Mouse (Mus musculus) heart, postnatal 25 days (tissue): ENCODE results near the gene Hdac9. TPM values are rescaled to one million over a fixed set of nuclear protein-coding genes. Genes with fewer than 3 reads are reported as not detected.
"Not testable (repeated sequence)": the region's sequence is repeated elsewhere in the genome, so short reads cannot be mapped to it uniquely, and the experiment has no call there.

Source experiments
- DNase-seq: peaks from one replicate; pipeline ENCODE4 v3.0.0; 2022; ENCODE audit warnings: low spot score
- intact Hi-C: fragments of 180-260 bp; cut with DNase I; formaldehyde crosslinking; loops from one replicate; pipeline ENCODE4 v1.15.1; 2025
- total RNA-seq, 2 experiments: library from RNA; stranded (reverse); gene quantifications; 2 replicates each; pipeline ENCODE4 v1.2.3; 2021

Hdac9 gene
- total RNA-seq, 2 experiments from 2014 or later: 20.5 to 26.8 TPM

DNA sequence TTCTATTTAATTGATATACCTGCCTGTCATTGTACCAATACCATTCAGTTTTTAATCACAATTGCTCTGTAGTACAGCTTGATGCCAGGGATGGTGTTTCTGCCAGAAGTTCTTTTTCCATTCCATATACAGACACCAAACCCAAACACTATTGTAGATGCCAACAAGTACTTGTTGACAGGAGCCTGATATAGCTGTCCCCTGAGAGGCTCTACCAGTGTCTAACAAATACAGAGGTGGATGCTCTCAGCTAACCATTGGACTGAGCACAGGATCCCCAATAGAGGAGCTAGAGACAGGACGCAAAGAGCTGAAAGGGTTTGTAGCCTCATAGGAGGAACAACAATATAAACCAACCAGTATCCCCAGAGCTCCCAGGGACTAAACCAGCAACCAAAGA, 472.2 kb downstream of the Hdac9 start:
- intact Hi-C loops: loop anchor here (5.0 kb wide), 1 partner anchor 83 kb away; no protein-coding TSS in a partner anchor
- DNase-seq: not testable (repeated sequence)

- no peak for DNase-seq
- intact Hi-C loops: no loop called here
Observed at GRCm38 (mm10) chr12:34440930-34441329, 476.0 kb downstream of the Hdac9 start.

DNA sequence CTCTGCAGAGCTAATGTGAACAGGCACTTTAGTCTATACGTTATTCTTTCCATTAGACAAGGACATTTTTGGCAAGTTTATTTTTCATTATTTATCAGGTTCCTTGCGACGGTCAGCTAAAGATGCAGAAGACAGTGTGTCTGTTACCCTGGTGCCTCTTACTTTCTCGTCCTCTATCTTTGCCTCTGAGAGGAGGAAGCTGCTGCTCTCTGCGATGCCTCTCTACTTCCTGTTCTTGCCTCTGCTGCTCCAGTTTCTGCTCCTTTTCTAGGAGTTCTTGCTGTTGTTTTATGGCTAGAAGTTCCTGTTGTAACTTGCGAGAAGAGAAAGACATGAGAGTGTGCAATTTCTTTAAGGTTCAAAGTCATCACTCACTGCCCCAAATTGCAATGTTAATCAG, 484.0 kb downstream of the Hdac9 start:
- DNase-seq: no peak
- intact Hi-C loops: loop anchor here (5.0 kb wide), 1 partner anchor 231 kb away; no protein-coding TSS in a partner anchor

DNA sequence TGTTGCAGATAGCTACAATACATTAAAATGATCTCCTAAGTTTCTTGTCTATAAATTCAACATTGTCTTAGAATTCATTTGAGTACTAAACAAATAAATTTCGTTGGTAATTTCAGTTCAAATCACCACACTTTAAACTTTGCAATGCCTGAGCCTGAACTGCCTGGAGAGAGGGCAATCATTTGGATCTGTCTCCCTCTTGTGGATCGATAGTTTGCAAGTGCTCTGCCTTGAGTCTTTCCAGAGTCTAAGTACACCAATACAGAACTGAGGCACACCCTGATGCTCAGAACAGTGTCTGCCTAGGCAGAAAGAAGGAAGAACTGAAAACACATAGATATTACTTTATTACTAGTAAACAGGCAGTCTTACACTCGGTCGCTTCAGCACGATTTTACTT, 484.4 kb downstream of the Hdac9 start:
- DNase-seq: no peak
- intact Hi-C loops: loop anchor here (5.0 kb wide), 1 partner anchor 230 kb away; no protein-coding TSS in a partner anchor

- intact Hi-C loops: loop anchor here (5.0 kb wide), 1 partner anchor 230 kb away; no protein-coding TSS in a partner anchor
- DNase-seq: no peak
Observed at GRCm38 (mm10) chr12:34431832-34432231, 485.1 kb downstream of the Hdac9 start.

GRCm38 (mm10) chr12:34425468-34425867, 491.4 kb downstream of the Hdac9 start:
- no peak for DNase-seq
- intact Hi-C loops: no loop called here

DNA sequence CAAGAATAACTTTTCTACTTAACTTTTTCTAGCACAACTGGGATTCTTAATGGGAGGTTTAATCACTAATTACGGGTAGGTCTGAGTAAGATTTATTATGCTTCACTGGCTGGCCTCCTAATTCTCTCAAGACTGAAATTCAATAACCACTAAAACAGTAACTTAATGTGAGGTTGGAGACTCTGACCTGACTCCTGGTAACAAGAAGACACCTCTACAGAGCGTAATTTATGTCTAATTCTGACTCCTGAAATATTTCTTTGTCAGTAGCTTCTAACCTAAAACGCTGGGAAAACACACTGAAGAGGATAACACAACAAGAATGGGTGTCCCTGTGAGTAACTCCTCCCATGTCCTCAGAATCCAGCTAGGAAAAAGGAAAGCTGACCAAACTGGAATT, 508.8 kb downstream of the Hdac9 start:
- no peak for DNase-seq
- intact Hi-C loops: no loop called here

DNA sequence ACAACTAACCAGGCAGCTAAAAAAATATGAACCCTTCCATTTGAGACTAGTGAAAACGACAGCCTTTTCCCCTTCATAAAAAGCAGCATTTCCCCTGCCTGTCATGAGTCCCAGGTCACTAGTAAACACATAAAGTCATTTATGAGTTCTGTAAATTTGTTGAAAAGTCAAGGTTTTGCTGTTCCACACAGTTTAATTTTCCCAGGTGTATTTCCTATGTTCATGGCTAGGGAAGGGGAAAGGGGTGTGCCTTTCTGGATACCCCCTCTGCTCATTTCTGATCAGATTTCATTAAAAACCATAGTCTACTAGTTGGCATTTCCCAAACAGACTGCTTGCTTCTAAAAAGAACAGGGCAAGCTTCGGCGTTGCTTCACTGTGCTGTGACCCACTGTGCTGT, 509.8 kb downstream of the Hdac9 start:
- intact Hi-C loops: no loop called here
- DNase-seq: no peak

DNA sequence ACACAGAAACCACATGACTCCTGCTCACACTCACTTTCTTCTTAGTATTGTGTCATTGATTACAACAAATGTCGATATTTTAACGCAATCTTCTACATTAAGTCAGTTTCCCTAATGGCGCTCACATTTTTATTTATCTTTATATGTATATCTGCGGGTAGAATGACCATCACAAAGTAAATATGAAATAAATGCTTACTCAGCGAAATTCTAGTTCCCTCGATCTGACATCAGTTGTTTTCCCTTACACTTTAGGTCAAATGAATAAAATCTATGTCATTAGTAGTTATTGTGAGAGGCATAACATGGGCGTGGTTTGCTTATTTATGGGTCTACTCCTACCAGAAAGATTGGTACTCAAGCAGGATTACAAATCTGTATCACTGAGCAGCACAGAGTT, 514.8 kb downstream of the Hdac9 start:
- no peak for DNase-seq
- intact Hi-C loops: no loop called here

- no peak for DNase-seq
- intact Hi-C loops: no loop called here
Observed at GRCm38 (mm10) chr12:34398611-34399010, 518.3 kb downstream of the Hdac9 start.

GRCm38 (mm10) chr12:34394342-34394741, 522.6 kb downstream of the Hdac9 start:
- no peak for DNase-seq
- intact Hi-C loops: no loop called here

DNA sequence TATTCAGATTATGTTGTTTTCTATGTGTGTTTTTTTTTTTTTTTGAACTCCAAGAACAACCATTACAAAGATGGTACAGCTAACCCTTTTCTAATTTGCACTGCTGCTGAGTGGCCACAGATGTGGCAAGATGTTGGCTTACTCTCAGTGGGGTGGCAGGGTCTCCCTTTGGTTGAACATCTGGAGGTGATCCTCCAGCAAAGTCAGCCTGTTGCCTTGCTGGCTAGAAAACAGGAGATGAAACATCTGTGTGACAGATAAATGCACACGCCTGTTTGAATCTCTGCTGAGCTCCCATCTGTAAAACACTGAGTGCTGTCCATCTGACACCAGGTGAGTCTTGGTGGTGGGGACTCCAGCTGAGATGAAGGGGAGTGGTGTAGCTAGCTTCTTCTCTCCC, 537.2 kb downstream of the Hdac9 start:
- DNase-seq: no peak
- intact Hi-C loops: no loop called here

DNA sequence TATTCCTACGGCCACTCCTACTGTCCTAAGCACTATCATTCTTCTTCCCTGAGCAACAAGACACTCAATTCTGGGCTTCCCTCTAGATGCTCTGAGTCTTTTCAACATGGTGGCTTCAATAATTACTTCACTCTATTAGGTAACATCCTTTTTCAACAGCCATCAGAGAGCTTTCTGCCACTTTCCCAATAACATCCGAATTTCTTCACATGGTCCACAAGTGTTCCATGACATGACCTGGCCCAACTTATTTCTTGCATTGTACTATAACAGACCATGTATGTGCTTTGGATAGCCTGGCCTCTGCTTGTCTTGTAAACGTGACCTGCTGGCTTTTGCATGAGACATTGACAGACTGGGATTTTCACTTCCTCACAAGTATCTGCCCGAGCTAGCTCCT, 538.3 kb downstream of the Hdac9 start:
- intact Hi-C loops: no loop called here

GRCm38 (mm10) chr12:34351906-34352305, 565.0 kb downstream of the Hdac9 start:
- DNase-seq: no peak
- intact Hi-C loops: no loop called here

More for the DNA sequence above, 538.3 kb downstream of the Hdac9 start:
- no peak for DNase-seq

- no peak for DNase-seq
- intact Hi-C loops: no loop called here
Observed at GRCm38 (mm10) chr12:34347529-34347928, 569.4 kb downstream of the Hdac9 start.

DNA sequence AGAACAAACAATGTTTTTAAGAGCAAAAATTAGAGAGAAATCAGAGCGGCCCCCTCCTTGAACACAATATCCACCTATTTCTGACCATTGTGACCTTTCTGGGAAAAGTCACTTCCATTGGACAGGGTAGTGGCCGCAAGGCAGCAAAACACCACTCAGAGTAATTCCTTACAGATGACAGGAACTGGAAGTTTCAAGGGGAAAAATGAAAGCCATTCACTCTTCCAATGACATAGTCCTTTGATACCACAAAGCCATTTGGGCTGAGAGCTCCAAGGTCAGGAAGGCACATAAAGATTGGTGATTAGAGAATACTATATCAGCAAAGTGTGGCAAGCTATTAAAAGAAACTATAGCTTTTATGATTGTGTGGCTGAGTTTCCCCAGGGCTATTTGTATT, 574.1 kb downstream of the Hdac9 start:
- intact Hi-C loops: no loop called here

DNA sequence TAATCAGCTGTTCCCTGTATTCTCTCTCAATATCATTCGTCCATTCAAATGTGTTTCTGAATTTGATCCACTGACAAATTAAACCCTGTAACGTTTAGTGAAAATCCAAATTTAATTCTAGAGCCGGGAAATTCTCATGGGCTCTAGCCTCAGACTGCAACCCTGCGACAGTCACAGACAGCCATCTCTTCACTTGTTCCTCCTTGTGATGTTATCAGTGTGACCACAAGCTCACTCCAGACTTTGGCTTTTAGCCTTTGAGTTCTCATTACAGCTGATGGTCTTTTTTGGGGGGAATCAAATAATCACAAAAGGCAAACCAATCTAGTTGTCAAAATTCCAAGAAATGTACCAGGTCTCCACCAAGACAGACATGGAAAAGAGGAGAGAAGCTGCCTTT, 578.0 kb downstream of the Hdac9 start:
- no peak for DNase-seq
- intact Hi-C loops: no loop called here

More for the DNA sequence above, 574.1 kb downstream of the Hdac9 start:
- no peak for DNase-seq

DNA sequence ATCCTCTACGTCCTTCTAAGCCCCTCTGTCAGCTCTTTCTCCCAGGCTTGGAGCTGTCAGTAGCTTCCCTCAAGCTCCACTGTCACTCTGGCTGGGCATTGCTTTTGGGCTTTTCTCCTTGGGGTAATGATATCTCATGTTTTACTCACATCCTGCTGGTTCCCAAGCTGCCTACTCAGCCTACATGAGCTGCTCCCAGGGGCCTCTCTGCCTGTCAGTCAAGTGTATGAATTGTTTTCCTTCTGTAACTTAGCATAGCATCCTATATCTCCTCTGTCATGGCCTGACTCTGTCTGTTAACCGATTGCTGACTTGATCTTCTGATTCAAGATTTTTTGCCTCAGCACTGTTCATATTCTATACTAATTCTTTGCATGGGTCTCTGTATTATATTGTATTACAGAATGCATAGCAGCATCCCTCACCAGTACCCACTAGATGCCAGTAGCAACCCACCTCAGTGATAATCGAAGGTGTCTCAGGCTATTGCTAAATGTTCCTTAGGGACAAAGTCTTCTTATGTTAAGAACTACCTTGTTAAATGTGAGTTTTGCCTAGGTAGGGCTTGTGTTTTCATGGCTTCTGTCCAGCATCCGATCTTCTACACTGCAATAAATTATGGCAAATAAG, 582.3 kb downstream of the Hdac9 start:
- no peak for DNase-seq
- intact Hi-C loops: no loop called here

GRCm38 (mm10) chr12:34332884-34333283, 584.0 kb downstream of the Hdac9 start:
- DNase-seq: no peak
- intact Hi-C loops: no loop called here

GRCm38 (mm10) chr12:34327111-34327510, 589.8 kb downstream of the Hdac9 start:
- DNase-seq: no peak
- intact Hi-C loops: no loop called here

GRCm38 (mm10) chr12:34312113-34312719, 604.7 kb downstream of the Hdac9 start:
- intact Hi-C loops: no loop called here

DNA sequence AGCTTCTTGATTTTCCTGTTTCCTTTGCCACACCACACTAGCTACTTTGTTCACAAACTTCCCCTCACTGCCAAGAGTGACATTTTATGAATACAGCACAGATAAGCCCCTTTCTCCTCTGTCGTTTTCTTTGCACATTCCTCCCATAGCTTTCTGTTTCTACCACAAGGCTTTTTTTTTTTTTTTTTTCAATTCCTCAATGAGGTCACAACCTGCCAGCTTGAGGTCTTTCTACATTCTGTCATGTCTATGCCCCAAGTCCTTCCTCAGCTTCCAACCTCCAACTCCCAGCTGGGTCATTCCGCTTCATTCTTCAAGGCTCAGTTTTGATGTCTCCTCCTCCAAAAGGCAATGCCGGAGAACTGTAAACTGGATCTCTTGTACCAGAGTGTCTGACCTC, 611.4 kb downstream of the Hdac9 start:
- DNase-seq: no peak
- intact Hi-C loops: no loop called here

More at GRCm38 (mm10) chr12:34312113-34312719, 604.7 kb downstream of the Hdac9 start:
- DNase-seq: no peak
